Comparison of ENCODE assay signal across 8 mouse cellular contexts in genomic region chr6:128355201-128355681, GRCm38 (mm10). TPM values are rescaled to one million over a fixed set of nuclear protein-coding genes. Genes with fewer than 3 reads are reported as not detected.
DNase-seq lines count a peak whose midpoint lies in the region; ATAC-seq and TF ChIP-seq lines count a peak whose summit lies in the region.

No protein-coding gene starts in this region.

- H3K4me3 ChIP-seq in hindbrain, postnatal 0 days (ENCODE audit: low read length), result peak overlapping the region; percentile 75

- H3K4me2 ChIP-seq in hindbrain, postnatal 0 days (ENCODE audit: low read depth, low read length), result peak overlapping the region; percentile 62

- H3K9me3 ChIP-seq in hindbrain, postnatal 0 days (ENCODE audit: low read length), result no peaks in the 10 kb centered on the region

- peak; percentile 15 to 18 for DNase-seq in lung, adult 18-20 months
- DNase-seq in lung, postnatal 25 days (ENCODE audit: low spot score), result no peak
- peak; percentile 88 for DNase-seq in brain, embryonic 14.5 days (ENCODE audit: low read depth)
- peak; percentile 48 to 49 for DNase-seq in frontal cortex, postnatal 10 days (ENCODE audit: low spot score in 2 of 2)
- peak; percentile 75 for DNase-seq in hindbrain, postnatal 0 days (ENCODE audit: low spot score)
- peak; percentile 51 to 55 for DNase-seq in left cerebral cortex, postnatal 25 days (ENCODE audit: low spot score in 2 of 2)
- DNase-seq in testis, postnatal 14 days (ENCODE audit: low spot score), result peak; percentile 47

- no peak for TF ChIP-seq CTCF in brain, embryonic 14.5 days (IDR thresholded peaks at IDR 0.05; ENCODE audit: borderline replicate concordance, extremely low read depth, insufficient read depth, insufficient read length)
- TF ChIP-seq CTCF in hindbrain, postnatal 0 days (IDR thresholded peaks at IDR 0.05; ENCODE audit: low read depth), result no peak; the same call in 1 of the 2 replicates

- H3K9ac ChIP-seq in hindbrain, postnatal 0 days (replicated peaks; ENCODE audit: low read length), result peak overlapping the region; percentile 83

- H3K4me1 ChIP-seq in hindbrain, postnatal 0 days (ENCODE audit: insufficient read depth, low read length), result 0 out of 2 replicates have a peak, but pooled peaks cover 4% of the 10 kb centered on the region

- under 1% methylated on average over 27 of the region's 28 CpGs for WGBS in hindbrain, postnatal 0 days

- TF ChIP-seq POLR2A in brain, embryonic 14.5 days (IDR thresholded peaks at IDR 0.05; ENCODE audit: borderline replicate concordance, extremely low read depth, insufficient read depth, insufficient read length, poor library complexity, severe bottlenecking), result no peak

- intact Hi-C loops in left cerebral cortex, postnatal 25 days (cut with DNase I), result loop anchor here (5.0 kb wide), 1 partner anchor 123 kb away; no protein-coding TSS in a partner anchor

- peak; percentile 84 for ATAC-seq in hindbrain, postnatal 0 days
- peak; percentile 1; the same call in 1 of the 2 replicates for ATAC-seq in megakaryocyte-erythroid progenitor cell, adult 5-6 weeks (replicated peaks; ENCODE audit: low FRiP score, low TSS enrichment, poor library complexity, severe bottlenecking)

- H3K27ac ChIP-seq in hindbrain, postnatal 0 days, result peak overlapping the region; percentile 95

- no peaks in the 10 kb centered on the region for H3K27me3 ChIP-seq in hindbrain, postnatal 0 days (ENCODE audit: insufficient read depth, low read length)

- H3K36me3 ChIP-seq in hindbrain, postnatal 0 days (ENCODE audit: insufficient read depth, low read length), result peaks cover 4% of the 10 kb centered on the region; the same call in 1 of the 2 replicates

RNA-seq across cellular contexts. Expression of gene Tulp3, which starts 0.4 kb away (rescaled TPM):
- 38.4 and 39.0 TPM in 2 replicates for polyA plus RNA-seq in brain, embryonic 14.5 days (2012; rRNA removed)
- 12.8 and 16.4 TPM in 2 replicates for total RNA-seq in hindbrain, postnatal 0 days (2014; rRNA removed)
- 15.8 and 17.5 TPM in 2 replicates for polyA plus RNA-seq in hindbrain, postnatal 0 days (2015; fragmentation: Nextera tagmentation; extraction: Ambion mirVana)
- 10 to 100 TPM; 16.2 to 22.1 TPM for total RNA-seq in left cerebral cortex, postnatal 25 days (2021)
- total RNA-seq in megakaryocyte-erythroid progenitor cell, adult 5-6 weeks (2014; fragmentation: Nextera tagmentation), result 0.33 and 2.6 TPM in 2 replicates
- 0.47 and 8.3 TPM in 2 replicates for total RNA-seq in megakaryocyte-erythroid progenitor cell, adult 5-6 weeks (2017)

RNA-seq across cellular contexts. Expression of gene Rhno1, which starts 7.5 kb away (rescaled TPM):
- polyA plus RNA-seq in brain, embryonic 14.5 days (2012; rRNA removed), result 35.0 and 43.8 TPM in 2 replicates
- 22.8 and 23.1 TPM in 2 replicates for total RNA-seq in hindbrain, postnatal 0 days (2014; rRNA removed)
- polyA plus RNA-seq in hindbrain, postnatal 0 days (2015; fragmentation: Nextera tagmentation; extraction: Ambion mirVana), result 53.9 and 55.2 TPM in 2 replicates
- total RNA-seq in left cerebral cortex, postnatal 25 days (2021), result 10 to 100 TPM; 15.7 to 17.2 TPM
- total RNA-seq in megakaryocyte-erythroid progenitor cell, adult 5-6 weeks (2014; fragmentation: Nextera tagmentation), result 82.4 and 109 TPM in 2 replicates
- total RNA-seq in megakaryocyte-erythroid progenitor cell, adult 5-6 weeks (2017), result 53.5 and 57.2 TPM in 2 replicates

RNA-seq across cellular contexts. Expression of gene Foxm1, which starts 7.5 kb away (rescaled TPM):
- 38.3 and 70.8 TPM in 2 replicates for polyA plus RNA-seq in brain, embryonic 14.5 days (2012; rRNA removed)
- total RNA-seq in hindbrain, postnatal 0 days (2014; rRNA removed), result 9.7 and 14.4 TPM in 2 replicates
- polyA plus RNA-seq in hindbrain, postnatal 0 days (2015; fragmentation: Nextera tagmentation; extraction: Ambion mirVana), result 7.2 and 7.5 TPM in 2 replicates
- 1 to 10 TPM; 1.3 to 2.1 TPM for total RNA-seq in left cerebral cortex, postnatal 25 days (2021)
- total RNA-seq in megakaryocyte-erythroid progenitor cell, adult 5-6 weeks (2014; fragmentation: Nextera tagmentation), result 60.1 and 63.2 TPM in 2 replicates
- 5.8 and 6.7 TPM in 2 replicates for total RNA-seq in megakaryocyte-erythroid progenitor cell, adult 5-6 weeks (2017)

RNA-seq across cellular contexts. Expression of gene Tex52, which starts 20.0 kb away (rescaled TPM):
- polyA plus RNA-seq in brain, embryonic 14.5 days (2012; rRNA removed), result 1.1 and 1.2 TPM in 2 replicates
- 1.4 TPM in 1 of 2 replicates, not detected in the other for total RNA-seq in hindbrain, postnatal 0 days (2014; rRNA removed)
- polyA plus RNA-seq in hindbrain, postnatal 0 days (2015; fragmentation: Nextera tagmentation; extraction: Ambion mirVana), result 0.20 and 0.25 TPM in 2 replicates
- under 1 TPM; 0.64 to 0.82 TPM for total RNA-seq in left cerebral cortex, postnatal 25 days (2021)
- 0.87 TPM in 1 of 2 replicates, not detected in the other for total RNA-seq in megakaryocyte-erythroid progenitor cell, adult 5-6 weeks (2014; fragmentation: Nextera tagmentation)
- 1.3 TPM in 1 of 2 replicates, not detected in the other for total RNA-seq in megakaryocyte-erythroid progenitor cell, adult 5-6 weeks (2017)

RNA-seq across cellular contexts. Expression of gene Gm44596, which starts 20.1 kb away (rescaled TPM):
- not detected in 2 replicates for polyA plus RNA-seq in brain, embryonic 14.5 days (2012; rRNA removed)
- total RNA-seq in hindbrain, postnatal 0 days (2014; rRNA removed), result not detected in 2 replicates
- polyA plus RNA-seq in hindbrain, postnatal 0 days (2015; fragmentation: Nextera tagmentation; extraction: Ambion mirVana), result not detected in 2 replicates
- total RNA-seq in left cerebral cortex, postnatal 25 days (2021), result not detected
- not detected in 2 replicates for total RNA-seq in megakaryocyte-erythroid progenitor cell, adult 5-6 weeks (2014; fragmentation: Nextera tagmentation)
- not detected in 2 replicates for total RNA-seq in megakaryocyte-erythroid progenitor cell, adult 5-6 weeks (2017)
